Mouse (Mus musculus) heart, postnatal 0 days (tissue): ENCODE data around the gene Mapkapk3.

Source experiments
- CTCF ChIP-seq: IDR thresholded peaks from 2 replicates; pipeline ENCODE4 v1.5.1; 2016; ENCODE audit warnings: antibody characterized with exemption, control low read depth, low read depth
- EP300 ChIP-seq: IDR thresholded peaks from 2 replicates; pipeline ENCODE4 v1.6.1; 2016; ENCODE audit warnings: antibody characterized with exemption, low read depth

DNA sequence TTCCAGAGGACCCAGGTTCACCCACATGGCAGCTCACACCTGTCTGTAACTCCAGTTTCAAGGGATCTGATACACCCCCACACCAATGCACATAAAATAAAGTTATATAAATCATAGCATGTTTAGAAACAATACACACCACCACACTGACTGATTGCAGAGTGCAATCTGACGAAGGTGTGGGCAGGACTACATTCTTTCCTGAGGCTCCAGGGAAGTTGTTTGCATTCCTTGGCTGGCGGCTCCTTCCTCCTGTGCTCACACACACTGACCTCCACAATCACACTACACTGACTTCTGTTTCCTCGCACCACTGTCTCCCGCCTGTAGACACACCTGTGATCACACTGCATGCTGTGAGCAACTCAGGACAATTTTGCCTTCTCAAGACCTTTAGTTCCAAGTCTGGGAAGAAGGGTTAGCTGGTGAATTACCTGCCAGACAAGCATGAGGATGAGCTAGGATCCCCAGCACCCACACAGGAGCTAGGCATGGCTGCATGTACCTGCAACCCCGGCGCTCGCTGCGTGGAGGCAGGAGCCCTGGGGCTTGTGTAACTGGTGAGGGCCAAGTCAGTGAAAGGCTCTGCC is 32.9 kb upstream of the Mapkapk3 start:
- TF ChIP-seq CTCF (no peak), EP300 (no peak)
